Mouse (Mus musculus) megakaryocyte progenitor cell, adult 5-6 weeks (primary cell): ENCODE data around the gene Olfr1115. TPM values are rescaled to one million over a fixed set of nuclear protein-coding genes. Genes with fewer than 3 reads are reported as not detected.
"Not testable (repeated sequence)": the region's sequence is repeated elsewhere in the genome, so short reads cannot be mapped to it uniquely, and the experiment has no call there.

Source experiments
- ATAC-seq: replicated peaks from 2 replicates; pipeline ENCODE4 v1.8.0; 2016; ENCODE audit warnings: mild to moderate bottlenecking, moderate TSS enrichment, inconsistent platforms; ENCODE audit not compliant: poor library complexity
- total RNA-seq, 2 experiments: library from RNA; stranded (forward) in 1 of 2; stranded (reverse) in 1 of 2; fragments of 157-497, 149-512 nt in 1 of 2; fragments of 200-1000 nt in 1 of 2; gene quantifications; 2 replicates each; pipeline versions ENCODE4 v1.2.3 to v1.2.4; 2015 to 2017

The Olfr1115 gene
- total RNA-seq (2015) (not detected in 2 replicates), total RNA-seq (2017) (not detected in 2 replicates)

DNA sequence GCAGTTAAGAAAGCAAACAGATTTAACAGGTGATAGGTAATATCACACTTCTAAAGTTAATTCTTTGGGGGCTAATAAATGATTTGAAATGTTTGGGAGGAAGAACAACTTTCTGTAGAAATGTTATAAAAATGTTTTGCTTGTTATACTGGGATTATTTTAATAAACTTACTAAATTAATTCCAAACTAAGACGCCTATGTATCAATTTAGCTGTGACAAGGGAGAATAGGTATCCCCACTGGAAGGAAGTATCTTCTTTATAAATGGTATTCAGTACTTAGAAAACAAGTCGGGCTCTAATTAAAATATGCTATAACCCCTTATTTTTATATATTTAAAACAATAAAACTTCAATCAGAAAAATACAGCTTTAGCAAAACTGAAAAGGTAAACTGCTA, at the start of gene Olfr1115:
Olfr1115 (plus strand) TSS at position 301 of the 400 bp plus-strand sequence.
- ATAC-seq = no peak

DNA sequence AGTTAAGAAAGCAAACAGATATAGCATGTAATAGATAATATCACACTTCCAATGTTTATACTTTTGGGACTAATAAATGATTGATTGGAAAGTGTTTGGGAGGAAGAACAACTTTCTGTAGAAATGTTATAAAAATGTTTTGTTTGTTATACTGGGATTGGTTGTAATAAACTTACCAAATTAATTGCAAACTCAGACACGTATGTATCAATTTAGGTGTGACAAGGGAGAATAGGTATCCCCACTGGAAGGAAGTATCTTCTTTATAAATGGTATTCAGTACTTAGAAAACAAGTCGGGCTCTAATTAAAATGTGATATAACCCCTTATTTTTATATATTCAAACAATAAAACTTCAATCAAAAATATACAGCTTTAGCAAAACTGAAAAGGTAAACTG, 39.1 kb upstream of the Olfr1115 start, which contains the start of gene Olfr1113:
Olfr1113 (plus strand) TSS at position 301 of the 400 bp plus-strand sequence.
- ATAC-seq = no peak

DNA sequence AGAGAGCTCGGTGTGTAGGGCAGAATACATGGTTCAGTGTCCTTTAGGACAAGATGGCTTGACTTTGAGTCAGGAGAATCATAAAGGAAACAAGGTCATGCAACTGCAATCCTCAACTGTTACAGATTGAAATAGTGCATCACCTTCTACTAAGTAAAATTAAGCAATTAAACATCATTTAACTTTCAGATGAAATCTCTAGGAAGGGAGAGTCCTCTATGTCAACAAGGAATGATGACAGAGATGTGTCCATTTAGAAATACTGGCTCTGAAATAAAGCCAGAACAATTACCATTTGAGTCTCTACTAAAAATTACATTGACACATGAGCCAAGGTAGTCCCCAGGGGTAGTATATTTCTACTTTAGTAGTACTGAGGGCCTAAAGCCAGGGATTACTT, 19.4 kb downstream of the Olfr1115 start, which contains the start of gene Olfr1116:
Olfr1116 (plus strand) TSS at position 301 of the 400 bp plus-strand sequence.
- no peak for ATAC-seq

DNA sequence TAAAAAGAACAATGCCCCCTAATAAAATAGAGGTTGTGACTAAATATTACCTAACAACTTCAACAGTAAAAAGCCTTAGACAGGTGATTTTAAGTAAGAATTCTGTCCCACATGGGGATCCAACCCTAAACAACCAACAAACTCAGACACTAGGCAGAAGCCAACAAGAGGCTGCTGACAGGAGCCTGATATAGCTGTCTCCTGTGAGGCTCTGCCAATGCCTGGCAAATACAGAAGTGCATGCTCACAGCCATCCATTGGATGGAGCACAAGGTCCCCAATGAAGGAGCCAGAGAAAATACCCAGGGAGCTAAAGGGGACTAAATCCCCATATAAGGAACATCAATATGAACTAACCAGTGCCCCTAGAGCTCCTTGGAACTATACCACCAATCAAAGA, 46.2 kb downstream of the Olfr1115 start:
- ATAC-seq = not testable (repeated sequence)

Other genes with a start within 250 kb of the Olfr1115 start
- not detected in 2 replicates for gene Olfr1102, start 249.6 kb upstream of the Olfr1115 start, total RNA-seq (2015)
- not detected in 2 replicates for gene Olfr1102, start 249.6 kb upstream of the Olfr1115 start, total RNA-seq (2017)
- gene Olfr1104, start 220.9 kb upstream of the Olfr1115 start, total RNA-seq (2015) = not detected in 2 replicates
- gene Olfr1104, start 220.9 kb upstream of the Olfr1115 start, total RNA-seq (2017) = not detected in 2 replicates
- gene Olfr1105, start 211.5 kb upstream of the Olfr1115 start, total RNA-seq (2015) = not detected in 2 replicates
- not detected in 2 replicates for gene Olfr1105, start 211.5 kb upstream of the Olfr1115 start, total RNA-seq (2017)
- gene Olfr1106, start 195.7 kb upstream of the Olfr1115 start, total RNA-seq (2015) = not detected in 2 replicates
- not detected in 2 replicates for gene Olfr1106, start 195.7 kb upstream of the Olfr1115 start, total RNA-seq (2017)
- not detected in 2 replicates for gene Olfr1107, start 172.2 kb upstream of the Olfr1115 start, total RNA-seq (2015)
- gene Olfr1107, start 172.2 kb upstream of the Olfr1115 start, total RNA-seq (2017) = not detected in 2 replicates
- gene Olfr1109, start 152.0 kb upstream of the Olfr1115 start, total RNA-seq (2015) = not detected in 2 replicates
- gene Olfr1109, start 152.0 kb upstream of the Olfr1115 start, total RNA-seq (2017) = not detected in 2 replicates
- gene Olfr259, start 133.4 kb upstream of the Olfr1115 start, total RNA-seq (2015) = not detected in 2 replicates
- not detected in 2 replicates for gene Olfr259, start 133.4 kb upstream of the Olfr1115 start, total RNA-seq (2017)
- not detected in 2 replicates for gene Olfr1110, start 107.7 kb upstream of the Olfr1115 start, total RNA-seq (2015)
- not detected in 2 replicates for gene Olfr1110, start 107.7 kb upstream of the Olfr1115 start, total RNA-seq (2017)
- not detected in 2 replicates for gene Olfr1111, start 95.4 kb upstream of the Olfr1115 start, total RNA-seq (2015)
- gene Olfr1111, start 95.4 kb upstream of the Olfr1115 start, total RNA-seq (2017) = not detected in 2 replicates
- gene Olfr1112, start 60.2 kb upstream of the Olfr1115 start, total RNA-seq (2015) = not detected in 2 replicates
- not detected in 2 replicates for gene Olfr1112, start 60.2 kb upstream of the Olfr1115 start, total RNA-seq (2017)
- gene Olfr1113, start 39.0 kb upstream of the Olfr1115 start, total RNA-seq (2015) = not detected in 2 replicates
- gene Olfr1113, start 39.0 kb upstream of the Olfr1115 start, total RNA-seq (2017) = not detected in 2 replicates
- not detected in 2 replicates for gene Olfr1116, start 19.5 kb downstream of the Olfr1115 start, total RNA-seq (2015)
- not detected in 2 replicates for gene Olfr1116, start 19.5 kb downstream of the Olfr1115 start, total RNA-seq (2017)
- gene Olfr1118, start 59.6 kb downstream of the Olfr1115 start, total RNA-seq (2015) = not detected in 2 replicates
- gene Olfr1118, start 59.6 kb downstream of the Olfr1115 start, total RNA-seq (2017) = not detected in 2 replicates
- gene Olfr1120, start 106.8 kb downstream of the Olfr1115 start, total RNA-seq (2015) = not detected in 2 replicates
- gene Olfr1120, start 106.8 kb downstream of the Olfr1115 start, total RNA-seq (2017) = not detected in 2 replicates
- not detected in 2 replicates for gene Olfr1121, start 121.9 kb downstream of the Olfr1115 start, total RNA-seq (2015)
- gene Olfr1121, start 121.9 kb downstream of the Olfr1115 start, total RNA-seq (2017) = not detected in 2 replicates
- gene Olfr1122, start 137.8 kb downstream of the Olfr1115 start, total RNA-seq (2015) = not detected in 2 replicates
- not detected in 2 replicates for gene Olfr1122, start 137.8 kb downstream of the Olfr1115 start, total RNA-seq (2017)
- gene Olfr1123, start 168.6 kb downstream of the Olfr1115 start, total RNA-seq (2015) = not detected in 2 replicates
- gene Olfr1123, start 168.6 kb downstream of the Olfr1115 start, total RNA-seq (2017) = not detected in 2 replicates
- gene Olfr1124, start 182.3 kb downstream of the Olfr1115 start, total RNA-seq (2015) = not detected in 2 replicates
- gene Olfr1124, start 182.3 kb downstream of the Olfr1115 start, total RNA-seq (2017) = not detected in 2 replicates
- gene Olfr1126, start 205.9 kb downstream of the Olfr1115 start, total RNA-seq (2015) = not detected in 2 replicates
- gene Olfr1126, start 205.9 kb downstream of the Olfr1115 start, total RNA-seq (2017) = not detected in 2 replicates
- not detected in 2 replicates for gene Pramel7, start 249.1 kb downstream of the Olfr1115 start, total RNA-seq (2015)
- gene Pramel7, start 249.1 kb downstream of the Olfr1115 start, total RNA-seq (2017) = not detected in 2 replicates